Mouse (Mus musculus) heart, adult 2 months (tissue): Measurements from ENCODE around the gene Hpse2. TPM values are rescaled to one million over a fixed set of nuclear protein-coding genes. Genes with fewer than 3 reads are reported as not detected.

Source experiments
- DNase-seq, 2 experiments: peaks; one replicate each; pipeline ENCODE4 v3.0.0; 2021
- H3K27ac ChIP-seq: fragments of 200-600 bp; 2 replicates; pipeline ENCODE4 v1.8.1; 2022
- H3K27me3 ChIP-seq: fragments of 200-500 bp; 2 replicates; pipeline ENCODE4 v1.6.1; 2012; ENCODE audit warnings: mild to moderate bottlenecking, low read length, inconsistent platforms, mixed read lengths; ENCODE audit not compliant: control insufficient read depth, insufficient read depth
- H3K36me3 ChIP-seq: fragments of 200-500 bp; 2 replicates; pipeline ENCODE4 v1.6.1; 2012; ENCODE audit warnings: low read length, inconsistent platforms; ENCODE audit not compliant: control insufficient read depth, insufficient read depth
- H3K4me1 ChIP-seq: fragments of 200-500 bp; 2 replicates; pipeline ENCODE4 v1.6.1; 2011; ENCODE audit warnings: low read length; ENCODE audit not compliant: control insufficient read depth, insufficient read depth
- H3K4me3 ChIP-seq: fragments of 200-600 bp; 2 replicates; pipeline ENCODE4 v1.8.1; 2022
- H3K79me2 ChIP-seq: fragments of 200-500 bp; replicated peaks from 2 replicates; pipeline ENCODE4 v1.6.1; 2012; ENCODE audit warnings: mild to moderate bottlenecking, inconsistent platforms, low read length, moderate library complexity, mixed read lengths; ENCODE audit not compliant: control insufficient read depth, insufficient read depth
- H3K9ac ChIP-seq: fragments of 200-500 bp; 2 replicates; pipeline ENCODE4 v1.6.1; 2012; ENCODE audit warnings: low read depth, mild to moderate bottlenecking, control low read depth, inconsistent platforms, low read length, mixed read lengths
- CTCF ChIP-seq: fragments of 200-600 bp; IDR thresholded peaks from 2 replicates; pipeline ENCODE4 v1.8.1; 2022; ENCODE audit warnings: antibody characterized with exemption, mild to moderate bottlenecking, moderate library complexity
- EP300 ChIP-seq: fragments of 200-500 bp; IDR thresholded peaks from 2 replicates; pipeline ENCODE4 v1.6.1; 2011; ENCODE audit warnings: low read depth, low read length, control low read depth; ENCODE audit not compliant: insufficient read depth
- POLR2A ChIP-seq: fragments of 200-500 bp; IDR thresholded peaks from 2 replicates; pipeline ENCODE4 v1.6.1; 2011; ENCODE audit warnings: mild to moderate bottlenecking, low read depth, low read length, control low read depth; ENCODE audit not compliant: insufficient read depth
- WGBS: fragments of 180-500 bp; shearing (Covaris S2); methylation state at CpG from one replicate; pipeline ENCODE4 v1.1.7; 2018; 5-methylcytosine and 5-hydroxymethylcytosine counted together
- intact Hi-C: fragments of 180-260 bp; cut with DNase I; formaldehyde crosslinking; loops from one replicate; pipeline ENCODE4 v1.15.1; 2025
- polyA plus RNA-seq: library from polyadenylated mRNA; depleted of rRNA; stranded (reverse); fragments of >200 nt; gene quantifications from 2 replicates; pipeline ENCODE4 v1.2.3, GENCODE M21; 2012
- total RNA-seq, 2 experiments: library from RNA; stranded (reverse); gene quantifications; 2 replicates each; pipeline ENCODE4 v1.2.3; 2021

Gene Hpse2
- total and polyA plus RNA-seq, 3 experiments = 0.14 to 0.25 TPM; not detected in 1

DNA sequence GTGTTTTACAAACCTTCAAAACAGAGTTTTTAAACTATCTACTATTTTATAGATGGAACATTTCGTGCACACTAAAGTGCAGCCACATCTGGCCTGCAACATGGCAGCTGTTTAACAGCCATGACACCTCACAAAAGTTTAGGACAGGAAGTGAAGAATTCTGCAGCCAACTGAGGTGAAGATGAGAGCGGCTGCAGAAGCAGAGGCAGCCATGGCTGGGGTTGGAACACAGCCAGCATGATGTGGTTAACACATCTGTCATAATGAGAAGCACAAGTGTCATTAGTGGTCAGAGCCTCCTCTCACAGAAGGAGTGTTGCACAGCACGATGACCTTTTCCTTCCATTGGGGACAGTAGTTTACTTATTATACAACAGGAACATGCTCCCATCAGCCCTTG, 194.6 kb downstream of the Hpse2 start:
- DNase-seq = no peak
- intact Hi-C loops = no loop called here
- H3K4me3 ChIP-seq = no peak overlapping the region
- H3K4me1 ChIP-seq = no peaks in the 10 kb centered on the region
- H3K27me3 ChIP-seq = no peaks in the 10 kb centered on the region
- H3K79me2 ChIP-seq = no peaks in the 10 kb centered on the region
- no peaks in the 10 kb centered on the region for H3K36me3 ChIP-seq
- H3K9ac ChIP-seq = no peak overlapping the region
- no peak overlapping the region for H3K27ac ChIP-seq
- WGBS = 41% methylated on average over 3 of the region's 3 CpGs
- no peak for TF ChIP-seq EP300
- TF ChIP-seq POLR2A = no peak
- no peak for TF ChIP-seq CTCF

DNA sequence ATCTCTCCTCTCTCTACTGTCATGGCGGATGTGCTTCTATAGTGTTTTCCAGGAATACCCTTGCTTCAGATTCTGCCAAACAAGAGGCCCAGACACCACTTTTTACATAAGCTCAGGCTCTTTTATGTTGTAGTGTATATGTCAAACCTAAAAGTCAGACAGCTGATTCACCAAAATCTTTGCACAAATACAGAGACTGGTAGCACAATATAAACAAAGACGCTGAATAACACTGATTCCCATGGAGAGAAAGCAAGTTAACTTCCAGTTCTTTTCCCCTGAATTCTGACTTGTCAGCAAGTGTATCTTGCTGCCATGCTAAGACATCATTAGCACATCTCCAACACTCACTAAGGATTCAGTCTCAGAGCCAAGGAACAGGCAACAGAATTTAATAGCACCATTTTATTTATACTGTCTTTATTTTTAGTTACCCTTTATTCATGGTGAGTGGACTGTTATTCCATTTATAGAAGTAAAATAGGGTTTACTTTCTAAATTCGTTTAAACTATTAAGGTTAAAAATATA, 212.7 kb downstream of the Hpse2 start:
- WGBS = 72% methylated on average over 3 of the region's 3 CpGs
- Histone ChIP-seq H3K4me3 (no peak overlapping the region), H3K27ac (no peak overlapping the region), H3K36me3 (no peaks in the 10 kb centered on the region), H3K79me2 (no peaks in the 10 kb centered on the region), H3K27me3 (no peaks in the 10 kb centered on the region), H3K9ac (no peak overlapping the region), H3K4me1 (no peaks in the 10 kb centered on the region)
- TF ChIP-seq CTCF = no peak
- no peak for TF ChIP-seq POLR2A
- TF ChIP-seq EP300 = no peak
- intact Hi-C loops = no loop called here
- DNase-seq = no peak

DNA sequence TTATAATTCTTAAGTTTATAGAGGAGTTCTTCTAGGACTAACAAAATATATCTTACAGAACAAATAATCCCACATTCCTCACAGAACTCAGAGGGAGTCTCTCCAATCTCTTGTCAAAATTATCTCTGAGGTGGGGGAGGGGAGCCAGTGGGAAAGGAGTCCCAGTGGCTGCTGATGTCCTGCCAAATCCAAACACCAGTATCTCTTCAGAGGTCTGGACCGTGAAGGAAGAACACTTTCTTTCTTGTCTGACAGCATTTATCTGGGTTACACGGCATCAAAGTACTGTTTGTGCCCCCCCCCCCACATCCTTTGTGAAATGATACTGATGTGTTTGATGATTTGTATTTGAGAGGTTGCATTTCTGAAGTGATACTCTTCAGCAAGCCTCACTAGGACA, 213.3 kb downstream of the Hpse2 start:
- 6% methylated on average over 2 of the region's 2 CpGs for WGBS
- TF ChIP-seq POLR2A (no peak), CTCF (no peak), EP300 (no peak)
- Histone ChIP-seq H3K4me1 (no peaks in the 10 kb centered on the region), H3K79me2 (no peaks in the 10 kb centered on the region), H3K27ac (no peak overlapping the region), H3K27me3 (no peaks in the 10 kb centered on the region), H3K4me3 (no peak overlapping the region), H3K36me3 (no peaks in the 10 kb centered on the region), H3K9ac (no peak overlapping the region)
- no peak for DNase-seq
- intact Hi-C loops = no loop called here

DNA sequence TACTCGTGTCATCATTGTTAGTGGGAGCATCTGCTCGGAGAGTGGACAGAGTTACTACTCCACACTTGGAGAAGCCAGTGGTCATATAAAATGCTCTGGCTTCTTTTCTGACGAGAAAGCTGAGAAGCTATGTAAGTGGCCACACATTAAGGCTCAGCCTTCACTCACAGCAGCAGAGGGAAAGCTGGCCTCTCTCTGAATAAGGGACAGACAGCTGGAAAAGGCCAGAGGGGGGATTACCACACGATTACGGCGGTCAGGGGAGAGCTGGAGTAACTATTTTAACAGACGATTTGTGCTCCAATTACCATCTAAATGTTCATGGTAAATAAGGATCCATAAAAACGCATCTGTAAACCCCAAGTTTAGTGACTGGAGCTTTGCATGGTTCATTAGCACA, 232.1 kb downstream of the Hpse2 start:
- Histone ChIP-seq H3K79me2 (no peaks in the 10 kb centered on the region), H3K4me1 (no peaks in the 10 kb centered on the region), H3K4me3 (no peak overlapping the region), H3K27ac (no peak overlapping the region), H3K36me3 (no peaks in the 10 kb centered on the region), H3K27me3 (no peaks in the 10 kb centered on the region), H3K9ac (no peak overlapping the region)
- WGBS = 64% methylated on average over 8 of the region's 8 CpGs
- peak in 1 of 2 experiments; percentile 19 for DNase-seq
- intact Hi-C loops = no loop called here
- TF ChIP-seq CTCF (no peak), EP300 (no peak), POLR2A (no peak)

DNA sequence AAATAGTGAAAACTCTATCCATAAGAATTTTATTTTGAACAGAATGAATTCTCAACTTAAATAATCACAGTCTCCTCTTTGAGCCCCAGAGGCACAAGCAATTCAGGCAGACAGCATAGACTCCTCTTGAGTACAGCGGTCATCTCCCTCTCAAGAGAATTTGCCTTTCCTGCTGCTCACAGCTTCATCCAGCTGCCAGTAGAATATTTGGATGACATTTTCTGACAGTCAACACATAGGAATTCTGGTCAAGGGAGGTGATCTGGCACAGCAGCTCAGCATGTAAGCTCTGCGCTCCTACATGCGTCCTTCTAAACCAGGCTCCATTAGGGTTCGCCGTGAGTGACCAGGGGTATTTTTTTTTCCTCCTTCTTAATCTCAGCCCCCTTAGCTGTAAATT, 232.6 kb downstream of the Hpse2 start:
- no peaks in the 10 kb centered on the region for H3K4me1 ChIP-seq
- no peaks in the 10 kb centered on the region for H3K79me2 ChIP-seq
- no peak overlapping the region for H3K9ac ChIP-seq
- H3K27ac ChIP-seq = no peak overlapping the region
- intact Hi-C loops = no loop called here
- peak in 1 of 2 experiments; percentile 16 for DNase-seq
- no peaks in the 10 kb centered on the region for H3K27me3 ChIP-seq
- no peak overlapping the region for H3K4me3 ChIP-seq
- no peaks in the 10 kb centered on the region for H3K36me3 ChIP-seq
- no peak for TF ChIP-seq EP300
- 77% methylated on average over 5 of the region's 5 CpGs for WGBS

DNA sequence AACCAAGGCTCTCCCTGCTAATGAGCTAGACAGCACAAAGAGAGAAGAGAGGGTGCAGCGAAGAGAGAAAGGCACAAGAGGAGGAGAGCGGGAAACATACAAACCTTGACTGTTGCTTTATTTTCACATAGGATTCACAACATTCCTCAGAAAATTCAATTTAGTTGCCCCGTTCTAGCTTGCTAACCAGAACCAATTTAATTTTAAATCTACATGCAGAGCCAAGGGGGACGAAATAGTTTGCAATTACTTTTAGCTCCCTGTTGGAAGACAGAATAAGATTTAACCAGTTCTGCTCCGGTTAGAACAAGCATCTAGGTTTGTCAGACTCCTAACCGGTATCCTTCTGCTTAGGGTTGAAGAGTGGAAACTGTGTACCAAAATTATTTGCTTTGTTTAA, 240.3 kb downstream of the Hpse2 start:
- Histone ChIP-seq H3K9ac (no peak overlapping the region), H3K4me1 (no peaks in the 10 kb centered on the region), H3K27me3 (no peaks in the 10 kb centered on the region), H3K4me3 (no peak overlapping the region), H3K79me2 (no peaks in the 10 kb centered on the region), H3K36me3 (no peaks in the 10 kb centered on the region), H3K27ac (no peak overlapping the region)
- no peak for TF ChIP-seq CTCF
- intact Hi-C loops = no loop called here
- WGBS = 80% methylated on average over 6 of the region's 6 CpGs
- no peak for DNase-seq

DNA sequence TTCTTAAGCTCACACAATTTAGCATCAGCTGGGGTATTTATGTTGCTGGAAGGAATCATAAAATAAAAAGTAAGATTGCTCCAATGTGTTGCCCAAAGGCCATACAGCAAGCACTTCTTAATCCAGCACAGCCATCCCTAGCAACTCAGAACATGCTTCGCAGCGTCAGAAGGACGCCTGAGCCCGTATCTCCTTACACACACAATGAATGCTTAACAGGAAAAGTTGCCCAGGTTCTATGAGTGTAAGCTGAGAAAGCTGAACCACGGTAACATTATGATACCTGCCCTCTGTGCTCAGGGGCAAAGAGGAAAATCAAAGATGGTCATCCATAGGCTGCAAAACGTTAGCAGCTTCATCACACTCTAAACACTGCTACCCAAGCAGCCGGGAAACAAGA, 241.3 kb downstream of the Hpse2 start:
- Histone ChIP-seq H3K27ac (no peak overlapping the region), H3K79me2 (no peaks in the 10 kb centered on the region), H3K27me3 (no peaks in the 10 kb centered on the region), H3K4me1 (no peaks in the 10 kb centered on the region), H3K9ac (no peak overlapping the region), H3K36me3 (no peaks in the 10 kb centered on the region), H3K4me3 (no peak overlapping the region)
- no peak for TF ChIP-seq POLR2A
- no peak for TF ChIP-seq EP300
- intact Hi-C loops = no loop called here
- 69% methylated on average over 7 of the region's 7 CpGs for WGBS
- no peak for DNase-seq
